Mouse (Mus musculus) lung, postnatal 0 days (tissue): ENCODE results near the gene Tfg. TPM values are rescaled to one million over a fixed set of nuclear protein-coding genes. Genes with fewer than 3 reads are reported as not detected.

Source experiments
- ATAC-seq: fragments of 200-750 bp; cut with Nextera tagmentation; 2 replicates; pipeline ENCODE4 v1.8.0; 2017; ENCODE audit warnings: moderate library complexity
- DNase-seq: peaks from one replicate; pipeline ENCODE4 v3.0.0-alpha.2; 2016; ENCODE audit warnings: low spot score
- H3K27ac ChIP-seq: fragments of 300-500 bp; sonication (generic); 2 replicates; pipeline ENCODE4 v1.5.1; 2014; ENCODE audit warnings: antibody characterized with exemption, mild to moderate bottlenecking, low read length, mixed read lengths
- H3K27me3 ChIP-seq: fragments of 300-500 bp; sonication (generic); replicated peaks from 2 replicates; pipeline ENCODE4 v1.6.1; 2014; ENCODE audit warnings: low read length, mixed read lengths; ENCODE audit not compliant: insufficient read depth
- H3K36me3 ChIP-seq: fragments of 300-500 bp; sonication (generic); 2 replicates; pipeline ENCODE4 v1.6.1; 2014; ENCODE audit warnings: low read length, mixed read lengths; ENCODE audit not compliant: insufficient read depth
- H3K4me1 ChIP-seq: fragments of 300-500 bp; sonication (generic); 2 replicates; pipeline ENCODE4 v1.6.1; 2014; ENCODE audit warnings: antibody characterized with exemption, low read depth, low read length, mixed read lengths; ENCODE audit not compliant: insufficient read depth
- H3K4me2 ChIP-seq: fragments of 300-500 bp; sonication (generic); replicated peaks from 2 replicates; pipeline ENCODE4 v1.6.1; 2014; ENCODE audit warnings: low read depth, mild to moderate bottlenecking, low read length, moderate library complexity, mixed read lengths
- H3K4me3 ChIP-seq: fragments of 300-500 bp; sonication (generic); 2 replicates; pipeline ENCODE4 v1.5.1; 2014; ENCODE audit warnings: low read depth, low read length
- H3K9ac ChIP-seq: fragments of 300-500 bp; sonication (generic); replicated peaks from 2 replicates; pipeline ENCODE4 v1.6.1; 2014; ENCODE audit warnings: low read depth, mild to moderate bottlenecking
- H3K9me3 ChIP-seq: fragments of 300-500 bp; sonication (generic); 2 replicates; pipeline ENCODE4 v1.6.1; 2016; ENCODE audit warnings: low read length, mixed read lengths
- CTCF ChIP-seq: IDR thresholded peaks from 2 replicates; pipeline ENCODE4 v1.5.1; 2016; ENCODE audit warnings: antibody characterized with exemption, mild to moderate bottlenecking
- EP300 ChIP-seq: IDR thresholded peaks from 2 replicates; pipeline ENCODE4 v1.6.1; 2016; ENCODE audit warnings: antibody characterized with exemption, mild to moderate bottlenecking, control low read depth
- WGBS: fragments of 180-500 bp; shearing (Covaris S2); extraction: QIAGEN DNeasy Blood & Tissue Kit; methylation state at CpG from one replicate; pipeline ENCODE4 v1.1.7; 2014; 5-methylcytosine and 5-hydroxymethylcytosine counted together
- polyA plus RNA-seq: library from polyadenylated mRNA; unstranded; fragments of >200 nt; fragmentation: Nextera tagmentation; extraction: Ambion mirVana; gene quantifications from 2 replicates; pipeline ENCODE4 v1.2.1, GENCODE M21; 2015

Gene Tfg
- polyA plus RNA-seq, 1 experiment from 2014 or later: 74.3 TPM

DNA sequence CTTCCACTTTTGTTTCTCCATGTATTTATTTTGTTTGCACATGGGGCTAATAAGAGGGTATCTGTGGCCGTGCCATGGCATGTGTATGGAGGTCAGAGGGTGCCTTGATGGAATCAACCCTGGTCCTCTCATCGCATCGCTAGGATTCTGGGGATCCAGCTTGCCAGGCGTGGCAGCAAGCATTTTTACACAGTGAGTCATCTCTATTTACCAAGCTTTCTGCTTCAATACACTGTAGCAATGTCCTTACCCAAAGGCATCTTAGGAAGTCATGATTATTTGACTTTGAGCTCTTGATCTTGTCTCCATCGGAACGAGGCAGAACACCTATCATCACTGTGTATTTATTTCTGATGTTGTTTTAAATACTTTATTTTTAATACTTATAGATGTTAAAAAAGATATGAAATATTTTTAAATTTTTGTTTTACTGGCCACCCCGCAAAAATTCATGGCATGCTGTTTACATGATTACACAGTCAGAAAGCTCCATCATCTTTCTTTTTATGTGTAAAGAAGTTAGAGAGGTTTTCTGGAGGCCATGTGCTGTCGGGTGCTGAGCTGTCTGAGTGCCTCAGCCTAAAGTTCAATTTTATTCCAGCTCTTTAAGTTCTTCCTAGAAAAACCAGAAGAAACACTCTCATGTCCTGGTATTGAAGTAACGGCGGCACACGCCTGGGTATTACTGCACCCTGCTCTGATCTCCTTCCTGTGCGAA lies 61.9 kb downstream of the Tfg start:
- no peaks in the 10 kb centered on the region for H3K4me1 ChIP-seq
- H3K36me3 ChIP-seq: no peaks in the 10 kb centered on the region
- ATAC-seq: no peak
- no peak overlapping the region for H3K4me3 ChIP-seq
- TF ChIP-seq EP300 (no peak), CTCF (no peak)
- H3K4me2 ChIP-seq: no peak overlapping the region
- DNase-seq: no peak
- 67% methylated on average over 12 of the region's 12 CpGs for WGBS
- H3K27ac ChIP-seq: no peak overlapping the region
- no peaks in the 10 kb centered on the region for H3K27me3 ChIP-seq
- no peak overlapping the region for H3K9ac ChIP-seq
- H3K9me3 ChIP-seq: no peaks in the 10 kb centered on the region

DNA sequence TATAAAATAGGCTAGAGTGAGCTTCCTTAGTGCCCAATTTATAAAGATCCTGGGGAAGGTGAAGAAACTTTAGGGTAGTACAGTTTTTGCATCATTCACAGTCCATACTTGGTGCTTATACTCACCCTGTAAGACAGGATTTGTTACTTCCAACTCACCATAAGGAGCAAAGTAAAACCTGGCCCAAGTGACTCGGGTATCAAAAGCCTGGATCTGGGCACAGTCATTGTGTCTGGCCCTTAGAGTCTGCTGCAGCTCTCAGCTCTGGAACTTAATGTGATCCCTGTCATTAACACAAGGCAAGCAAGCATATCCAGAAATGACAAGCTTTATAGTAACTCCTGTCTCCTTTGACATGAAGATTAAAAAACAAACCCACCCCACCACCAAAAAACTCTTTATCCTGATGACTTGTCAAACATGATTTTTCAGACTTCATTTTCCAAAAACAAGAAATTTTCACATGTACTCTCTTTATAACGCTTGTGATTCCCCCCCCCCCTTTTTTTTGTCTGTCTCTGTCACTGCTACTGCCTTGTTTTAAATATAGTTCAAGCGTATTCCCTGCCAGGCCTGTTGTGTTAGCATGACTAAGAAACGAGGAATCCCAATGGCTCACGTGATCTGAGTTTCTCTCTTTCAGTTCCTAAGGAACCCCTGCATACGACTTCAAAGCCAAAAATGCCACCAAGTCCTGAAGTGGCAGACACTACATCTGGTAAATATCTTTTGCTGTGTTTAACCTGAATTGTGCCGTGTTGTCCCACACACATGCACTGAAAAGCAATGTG lies 70.7 kb downstream of the Tfg start:
- Histone ChIP-seq H3K27me3 (no peaks in the 10 kb centered on the region), H3K4me2 (no peak overlapping the region), H3K36me3 (no peaks in the 10 kb centered on the region), H3K9ac (no peak overlapping the region), H3K4me3 (no peak overlapping the region), H3K9me3 (no peaks in the 10 kb centered on the region), H3K4me1 (no peaks in the 10 kb centered on the region), H3K27ac (no peak overlapping the region)
- DNase-seq (no peak), ATAC-seq (no peak)
- 45% methylated on average over 7 of the region's 7 CpGs for WGBS
- TF ChIP-seq EP300: no peak
- no peak for TF ChIP-seq CTCF

DNA sequence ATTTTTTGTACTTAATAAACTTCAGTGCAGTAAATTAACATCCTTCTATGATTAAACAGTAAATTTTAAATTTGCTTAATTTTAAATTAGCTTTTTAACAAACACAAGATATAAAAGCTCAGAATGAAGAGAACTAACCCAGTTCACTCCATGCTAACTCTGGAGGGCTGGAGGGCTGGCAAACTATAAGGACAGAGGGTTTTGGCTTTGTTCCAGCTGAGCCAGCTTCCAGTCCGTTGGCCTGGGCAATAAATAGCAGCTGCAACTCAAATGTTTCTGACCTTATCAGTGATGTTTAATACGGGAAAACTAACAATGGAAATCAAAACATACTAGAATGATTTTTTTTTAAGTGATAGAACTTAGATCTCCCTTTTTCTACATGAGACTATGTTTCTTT lies 72.0 kb downstream of the Tfg start:
- ATAC-seq: no peak
- Histone ChIP-seq H3K36me3 (no peaks in the 10 kb centered on the region), H3K4me3 (no peak overlapping the region), H3K4me1 (no peaks in the 10 kb centered on the region), H3K4me2 (no peak overlapping the region), H3K9ac (no peak overlapping the region), H3K27ac (no peak overlapping the region), H3K27me3 (no peaks in the 10 kb centered on the region), H3K9me3 (no peaks in the 10 kb centered on the region)
- peak; percentile 24 for DNase-seq
- no peak for TF ChIP-seq EP300
- no peak for TF ChIP-seq CTCF
- WGBS: 15% methylated on average over 2 of the region's 2 CpGs

Other genes starting within 250 kb of the Tfg start
- 8.4 and 11.4 TPM in 2 replicates for gene Abi3bp, start 239.6 kb downstream of the Tfg start, polyA plus RNA-seq
- gene Adgrg7, start 78.4 kb upstream of the Tfg start, polyA plus RNA-seq: not detected in 2 replicates
- gene Tmem45a, start 168.7 kb upstream of the Tfg start, polyA plus RNA-seq: 21.9 and 26.7 TPM in 2 replicates
- not detected in 2 replicates for gene Lnp1, start 210.6 kb upstream of the Tfg start, polyA plus RNA-seq